Mouse (Mus musculus): ENCODE data around the gene Arid1b. TPM values are rescaled to one million over a fixed set of nuclear protein-coding genes. Genes with fewer than 3 reads are reported as not detected.

Gene Arid1b
- polyA plus RNA-seq, 1 experiment from 2014 or later: 2.2 TPM

DNA sequence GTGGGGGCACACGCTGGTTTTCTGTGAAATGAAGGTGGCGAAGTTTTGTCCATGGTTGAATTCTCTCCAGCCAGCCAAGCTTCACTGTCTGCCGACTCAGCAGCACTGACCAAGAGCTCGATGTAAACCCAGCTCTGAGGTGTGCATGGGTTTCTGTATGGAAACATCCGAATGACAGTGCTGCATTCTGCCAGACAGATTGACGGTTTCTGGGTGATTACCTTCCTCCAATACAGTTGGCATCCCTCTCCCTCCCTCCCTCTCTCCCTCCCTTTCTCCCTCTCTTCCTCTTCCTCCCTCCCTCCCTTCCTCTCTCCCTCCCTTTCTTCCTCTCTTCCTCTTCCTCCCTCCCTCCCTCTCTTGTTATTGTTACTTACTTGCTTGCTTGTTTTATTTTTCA is 219.3 kb downstream of the Arid1b start:
- H3K36me3 ChIP-seq (replicated peaks; ENCODE audit: insufficient read depth, low read length): no peaks in the 10 kb centered on the region; the same call in 1 of the 2 replicates
- WGBS (ENCODE audit: insufficient replicate concordance): 63% methylated on average over 6 of the region's 6 CpGs
- no peak overlapping the region for H3K4me3 ChIP-seq (ENCODE audit: low read depth, low read length)
- DNase-seq (no peak), ATAC-seq (no peak)
- H3K27me3 ChIP-seq (ENCODE audit: insufficient read depth, low read length): no peaks in the 10 kb centered on the region
- peaks cover 23% of the 10 kb centered on the region for H3K4me1 ChIP-seq (ENCODE audit: insufficient read depth)
- no peak overlapping the region for H3K4me2 ChIP-seq (ENCODE audit: low read depth, low read length)
- H3K9ac ChIP-seq (replicated peaks): no peak overlapping the region
- TF ChIP-seq CTCF (IDR thresholded peaks at IDR 0.05; ENCODE audit: low read depth) (no peak), EP300 (IDR thresholded peaks at IDR 0.05; ENCODE audit: low read depth) (no peak)
- no peak overlapping the region for H3K27ac ChIP-seq (ENCODE audit: low read depth)
- H3K9me3 ChIP-seq (ENCODE audit: low read length): no peaks in the 10 kb centered on the region

DNA sequence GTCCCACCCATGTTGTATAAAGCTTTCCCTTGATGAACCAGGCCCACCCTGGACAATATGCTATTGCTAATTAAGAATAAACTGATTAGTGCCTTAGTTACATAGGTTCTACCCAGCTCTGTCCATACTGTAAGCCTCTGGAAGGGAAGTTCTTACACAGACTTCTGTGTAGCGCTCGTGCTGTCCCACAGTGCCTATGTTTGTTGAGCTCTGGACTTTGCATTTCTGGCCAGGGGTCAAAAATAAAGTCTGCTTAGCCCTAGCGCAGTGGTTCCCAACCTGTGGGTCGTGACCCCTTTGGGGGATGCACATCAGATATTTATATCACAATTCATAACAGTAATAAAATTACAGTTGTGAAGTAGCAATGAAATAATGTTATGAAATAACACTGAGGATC is 221.2 kb downstream of the Arid1b start:
- DNase-seq (no peak), ATAC-seq (peak; percentile 70)
- no peak overlapping the region for H3K4me3 ChIP-seq (ENCODE audit: low read depth, low read length)
- H3K4me2 ChIP-seq (ENCODE audit: low read depth, low read length): no peak overlapping the region
- no peaks in the 10 kb centered on the region for H3K9me3 ChIP-seq (ENCODE audit: low read length)
- no peak overlapping the region for H3K9ac ChIP-seq (replicated peaks)
- WGBS (ENCODE audit: insufficient replicate concordance): 67% methylated on average over 4 of the region's 4 CpGs
- TF ChIP-seq CTCF (IDR thresholded peaks at IDR 0.05; ENCODE audit: low read depth) (no peak), EP300 (IDR thresholded peaks at IDR 0.05; ENCODE audit: low read depth) (no peak)
- H3K4me1 ChIP-seq (ENCODE audit: insufficient read depth): peaks cover 24% of the 10 kb centered on the region
- H3K27me3 ChIP-seq (ENCODE audit: insufficient read depth, low read length): no peaks in the 10 kb centered on the region
- no peaks in the 10 kb centered on the region; the same call in 1 of the 2 replicates for H3K36me3 ChIP-seq (replicated peaks; ENCODE audit: insufficient read depth, low read length)
- H3K27ac ChIP-seq (ENCODE audit: low read depth): peak overlapping the region; percentile 17

- ATAC-seq (peak; percentile 93), DNase-seq (peak; percentile 82)
- H3K36me3 ChIP-seq (replicated peaks; ENCODE audit: insufficient read depth, low read length): no peaks in the 10 kb centered on the region; the same call in 1 of the 2 replicates
- no peaks in the 10 kb centered on the region for H3K9me3 ChIP-seq (ENCODE audit: low read length)
- peak overlapping the region; percentile 81 for H3K27ac ChIP-seq (ENCODE audit: low read depth)
- H3K27me3 ChIP-seq (ENCODE audit: insufficient read depth, low read length): no peaks in the 10 kb centered on the region
- peaks cover 31% of the 10 kb centered on the region for H3K4me1 ChIP-seq (ENCODE audit: insufficient read depth)
- no peak overlapping the region for H3K9ac ChIP-seq (replicated peaks)
- no peak overlapping the region for H3K4me3 ChIP-seq (ENCODE audit: low read depth, low read length)
- TF ChIP-seq EP300 (IDR thresholded peaks at IDR 0.05; ENCODE audit: low read depth): no peak
- 55% methylated on average over 10 of the region's 10 CpGs for WGBS (ENCODE audit: insufficient replicate concordance)
- H3K4me2 ChIP-seq (ENCODE audit: low read depth, low read length): peak overlapping the region; percentile 38
Measured at GRCm38 (mm10) chr17:5216965-5217546, 222.9 kb downstream of the Arid1b start.

GRCm38 (mm10) chr17:5217852-5218845 is 224.0 kb downstream of the Arid1b start:
- Histone ChIP-seq H3K9ac (replicated peaks) (no peak overlapping the region), H3K4me1 (ENCODE audit: insufficient read depth) (peaks cover 36% of the 10 kb centered on the region), H3K9me3 (ENCODE audit: low read length) (no peaks in the 10 kb centered on the region), H3K27me3 (ENCODE audit: insufficient read depth, low read length) (no peaks in the 10 kb centered on the region), H3K4me3 (ENCODE audit: low read depth, low read length) (no peak overlapping the region), H3K27ac (ENCODE audit: low read depth) (no peak overlapping the region), H3K4me2 (ENCODE audit: low read depth, low read length) (no peak overlapping the region), H3K36me3 (replicated peaks; ENCODE audit: insufficient read depth, low read length) (no peaks in the 10 kb centered on the region)
- WGBS (ENCODE audit: insufficient replicate concordance): 71% methylated on average over 9 of the region's 9 CpGs
- no peak for ATAC-seq
- TF ChIP-seq EP300 (IDR thresholded peaks at IDR 0.05; ENCODE audit: low read depth): no peak
- peak; percentile 43 for TF ChIP-seq CTCF (IDR thresholded peaks at IDR 0.05; ENCODE audit: low read depth)
- no peak for DNase-seq

- Histone ChIP-seq H3K4me2 (ENCODE audit: low read depth, low read length) (no peak overlapping the region), H3K27me3 (ENCODE audit: insufficient read depth, low read length) (no peaks in the 10 kb centered on the region), H3K9me3 (ENCODE audit: low read length) (no peaks in the 10 kb centered on the region), H3K4me3 (ENCODE audit: low read depth, low read length) (no peak overlapping the region), H3K36me3 (replicated peaks; ENCODE audit: insufficient read depth, low read length) (no peaks in the 10 kb centered on the region), H3K4me1 (ENCODE audit: insufficient read depth) (peaks cover 36% of the 10 kb centered on the region), H3K27ac (ENCODE audit: low read depth) (no peak overlapping the region), H3K9ac (replicated peaks) (no peak overlapping the region)
- no peak for ATAC-seq
- no peak for DNase-seq
- TF ChIP-seq CTCF (IDR thresholded peaks at IDR 0.05; ENCODE audit: low read depth) (no peak), EP300 (IDR thresholded peaks at IDR 0.05; ENCODE audit: low read depth) (no peak)
- WGBS (ENCODE audit: insufficient replicate concordance): 70% methylated on average over 6 of the region's 6 CpGs
Measured at GRCm38 (mm10) chr17:5218955-5219557, 224.9 kb downstream of the Arid1b start.

DNA sequence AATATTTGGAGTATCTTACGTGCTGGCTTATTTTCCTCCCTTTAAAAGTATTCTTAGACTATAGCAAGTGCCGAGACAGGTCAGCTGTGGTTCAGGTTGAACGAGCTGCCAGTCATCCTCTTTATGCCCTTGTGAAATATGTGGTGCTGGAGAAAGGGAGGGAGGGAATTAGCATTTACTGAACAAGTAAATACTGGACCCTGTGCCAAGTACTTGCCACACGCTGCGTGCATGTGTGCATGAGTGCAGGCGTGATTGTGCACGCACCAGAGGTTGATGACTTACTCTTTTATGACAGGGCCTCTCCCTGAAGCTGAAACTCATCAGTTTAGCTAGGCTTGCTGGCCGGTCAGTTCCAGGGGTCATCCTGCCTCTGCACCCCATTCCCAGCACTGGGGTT is 226.9 kb downstream of the Arid1b start:
- H3K36me3 ChIP-seq (replicated peaks; ENCODE audit: insufficient read depth, low read length): no peaks in the 10 kb centered on the region
- no peak overlapping the region for H3K4me3 ChIP-seq (ENCODE audit: low read depth, low read length)
- 59% methylated on average over 8 of the region's 8 CpGs for WGBS (ENCODE audit: insufficient replicate concordance)
- no peaks in the 10 kb centered on the region for H3K27me3 ChIP-seq (ENCODE audit: insufficient read depth, low read length)
- H3K9me3 ChIP-seq (ENCODE audit: low read length): no peaks in the 10 kb centered on the region
- no peak overlapping the region for H3K27ac ChIP-seq (ENCODE audit: low read depth)
- H3K4me1 ChIP-seq (ENCODE audit: insufficient read depth): peaks cover 36% of the 10 kb centered on the region
- TF ChIP-seq EP300 (IDR thresholded peaks at IDR 0.05; ENCODE audit: low read depth) (no peak), CTCF (IDR thresholded peaks at IDR 0.05; ENCODE audit: low read depth) (no peak)
- peak; percentile 61 for ATAC-seq
- no peak overlapping the region for H3K4me2 ChIP-seq (ENCODE audit: low read depth, low read length)
- H3K9ac ChIP-seq (replicated peaks): no peak overlapping the region
- DNase-seq: no peak

All from liver, postnatal 0 days (tissue).